Mouse (Mus musculus): ENCODE data around the gene Exoc7. TPM values are rescaled to one million over a fixed set of nuclear protein-coding genes. Genes with fewer than 3 reads are reported as not detected.

Gene Exoc7
- polyA plus RNA-seq, 1 experiment from 2014 or later = 79.4 TPM

- no peak overlapping the region for H3K4me3 ChIP-seq
- H3K9ac ChIP-seq = no peak overlapping the region
- WGBS = 74% methylated on average over 3 of the region's 3 CpGs
- no peaks in the 10 kb centered on the region for H3K9me3 ChIP-seq
- H3K4me2 ChIP-seq = no peak overlapping the region
- H3K27ac ChIP-seq = no peak overlapping the region
- H3K36me3 ChIP-seq = peaks cover 6% of the 10 kb centered on the region
- 0 out of 2 replicates have a peak, but pooled peaks cover 3% of the 10 kb centered on the region for H3K27me3 ChIP-seq
- ATAC-seq (ENCODE audit: insufficient number of reproducible peaks, insufficient read depth, low FRiP score, low TSS enrichment, low read depth) = no peak
- H3K4me1 ChIP-seq = peaks cover 14% of the 10 kb centered on the region
Measured at GRCm38 (mm10) chr11:116309601-116310000, 2.6 kb upstream of the Exoc7 start.

- 79% methylated on average over 12 of the region's 12 CpGs for WGBS
- H3K4me1 ChIP-seq = peaks cover 14% of the 10 kb centered on the region
- no peak for ATAC-seq (ENCODE audit: insufficient number of reproducible peaks, insufficient read depth, low FRiP score, low TSS enrichment, low read depth)
- H3K4me2 ChIP-seq = no peak overlapping the region
- H3K27ac ChIP-seq = no peak overlapping the region
- 0 out of 2 replicates have a peak, but pooled peaks cover 3% of the 10 kb centered on the region for H3K27me3 ChIP-seq
- H3K36me3 ChIP-seq = peaks cover 22% of the 10 kb centered on the region
- no peaks in the 10 kb centered on the region for H3K9me3 ChIP-seq
- no peak overlapping the region for H3K9ac ChIP-seq
- no peak overlapping the region for H3K4me3 ChIP-seq
Measured at GRCm38 (mm10) chr11:116307762-116308531, 914 bp upstream of the Exoc7 start.

- Histone ChIP-seq H3K27ac (0 out of 2 replicates have a peak overlapping the region, but pooled peaks have one; percentile 28), H3K4me2 (peak overlapping the region; percentile 91), H3K4me1 (peaks cover 11% of the 10 kb centered on the region), H3K9ac (peak overlapping the region; percentile 88), H3K36me3 (peaks cover 38% of the 10 kb centered on the region), H3K27me3 (0 out of 2 replicates have a peak, but pooled peaks cover 3% of the 10 kb centered on the region), H3K4me3 (peak overlapping the region; percentile 86), H3K9me3 (no peaks in the 10 kb centered on the region)
- ATAC-seq (ENCODE audit: insufficient number of reproducible peaks, insufficient read depth, low FRiP score, low TSS enrichment, low read depth) = peak; percentile 88
- 2% methylated on average over 51 of the region's 53 CpGs for WGBS
Measured at GRCm38 (mm10) chr11:116306126-116306982, 679 bp downstream of the Exoc7 start.

- no peaks in the 10 kb centered on the region for H3K9me3 ChIP-seq
- peaks cover 48% of the 10 kb centered on the region for H3K36me3 ChIP-seq
- 96% methylated on average over 2 of the region's 2 CpGs for WGBS
- peak overlapping the region; percentile 88; the same call in 1 of the 2 replicates for H3K9ac ChIP-seq
- peak overlapping the region; percentile 86 for H3K4me3 ChIP-seq
- no peak for ATAC-seq (ENCODE audit: insufficient number of reproducible peaks, insufficient read depth, low FRiP score, low TSS enrichment, low read depth)
- no peak overlapping the region for H3K27ac ChIP-seq
- peak overlapping the region; percentile 91 for H3K4me2 ChIP-seq
- 0 out of 2 replicates have a peak, but pooled peaks cover 3% of the 10 kb centered on the region for H3K27me3 ChIP-seq
- peaks cover 11% of the 10 kb centered on the region for H3K4me1 ChIP-seq
Measured at GRCm38 (mm10) chr11:116305423-116305822, 1.6 kb downstream of the Exoc7 start.

GRCm38 (mm10) chr11:116298621-116299020 lies 8.4 kb downstream of the Exoc7 start:
- no peak for ATAC-seq (ENCODE audit: insufficient number of reproducible peaks, insufficient read depth, low FRiP score, low TSS enrichment, low read depth)
- no peak overlapping the region for H3K27ac ChIP-seq
- no peaks in the 10 kb centered on the region for H3K9me3 ChIP-seq
- no peaks in the 10 kb centered on the region for H3K27me3 ChIP-seq
- 0 out of 2 replicates have a peak overlapping the region, but pooled peaks have one; percentile 6 for H3K9ac ChIP-seq
- H3K36me3 ChIP-seq = peaks cover 97% of the 10 kb centered on the region
- WGBS = 93% methylated on average over 6 of the region's 6 CpGs
- no peak overlapping the region for H3K4me2 ChIP-seq
- H3K4me3 ChIP-seq = no peak overlapping the region
- H3K4me1 ChIP-seq = no peaks in the 10 kb centered on the region

GRCm38 (mm10) chr11:116298221-116298620 lies 8.8 kb downstream of the Exoc7 start:
- 89% methylated on average over 11 of the region's 11 CpGs for WGBS
- 0 out of 2 replicates have a peak overlapping the region, but pooled peaks have one; percentile 27 for H3K9ac ChIP-seq
- ATAC-seq (ENCODE audit: insufficient number of reproducible peaks, insufficient read depth, low FRiP score, low TSS enrichment, low read depth) = no peak
- H3K4me3 ChIP-seq = no peak overlapping the region
- no peak overlapping the region for H3K4me2 ChIP-seq
- peaks cover 96% of the 10 kb centered on the region for H3K36me3 ChIP-seq
- no peaks in the 10 kb centered on the region for H3K9me3 ChIP-seq
- H3K4me1 ChIP-seq = no peaks in the 10 kb centered on the region
- no peak overlapping the region for H3K27ac ChIP-seq
- no peaks in the 10 kb centered on the region for H3K27me3 ChIP-seq

GRCm38 (mm10) chr11:116297017-116297416 lies 10.0 kb downstream of the Exoc7 start:
- H3K4me2 ChIP-seq = no peak overlapping the region
- H3K4me1 ChIP-seq = no peaks in the 10 kb centered on the region

GRCm38 (mm10) chr11:116296191-116296734 lies 10.8 kb downstream of the Exoc7 start:
- Histone ChIP-seq H3K4me1 (no peaks in the 10 kb centered on the region), H3K27me3 (no peaks in the 10 kb centered on the region), H3K27ac (no peak overlapping the region), H3K9me3 (no peaks in the 10 kb centered on the region), H3K36me3 (peaks cover 96% of the 10 kb centered on the region), H3K4me2 (no peak overlapping the region), H3K9ac (no peak overlapping the region), H3K4me3 (no peak overlapping the region)
- ATAC-seq (ENCODE audit: insufficient number of reproducible peaks, insufficient read depth, low FRiP score, low TSS enrichment, low read depth) = no peak
- WGBS = 87% methylated on average over 8 of the region's 8 CpGs

More at GRCm38 (mm10) chr11:116297017-116297416, 10.0 kb downstream of the Exoc7 start:
- H3K36me3 ChIP-seq = peaks cover 96% of the 10 kb centered on the region
- H3K9ac ChIP-seq = no peak overlapping the region
- H3K27me3 ChIP-seq = no peaks in the 10 kb centered on the region
- H3K4me3 ChIP-seq = no peak overlapping the region
- WGBS = 76% methylated on average over 3 of the region's 3 CpGs
- H3K27ac ChIP-seq = no peak overlapping the region
- H3K9me3 ChIP-seq = no peaks in the 10 kb centered on the region
- ATAC-seq (ENCODE audit: insufficient number of reproducible peaks, insufficient read depth, low FRiP score, low TSS enrichment, low read depth) = no peak

GRCm38 (mm10) chr11:116294319-116294718 lies 12.7 kb downstream of the Exoc7 start:
- H3K9me3 ChIP-seq = no peaks in the 10 kb centered on the region
- H3K36me3 ChIP-seq = peaks cover 95% of the 10 kb centered on the region
- no peaks in the 10 kb centered on the region for H3K27me3 ChIP-seq
- H3K4me3 ChIP-seq = no peak overlapping the region
- H3K4me1 ChIP-seq = no peaks in the 10 kb centered on the region
- no peak overlapping the region for H3K4me2 ChIP-seq
- H3K9ac ChIP-seq = no peak overlapping the region
- no peak overlapping the region for H3K27ac ChIP-seq
- ATAC-seq (ENCODE audit: insufficient number of reproducible peaks, insufficient read depth, low FRiP score, low TSS enrichment, low read depth) = no peak
- WGBS = 36% methylated on average over 5 of the region's 5 CpGs

GRCm38 (mm10) chr11:116293538-116294137 lies 13.4 kb downstream of the Exoc7 start:
- H3K4me1 ChIP-seq = no peaks in the 10 kb centered on the region
- H3K9me3 ChIP-seq = no peaks in the 10 kb centered on the region
- H3K9ac ChIP-seq = no peak overlapping the region
- H3K27ac ChIP-seq = no peak overlapping the region
- H3K36me3 ChIP-seq = peaks cover 95% of the 10 kb centered on the region
- no peak overlapping the region for H3K4me2 ChIP-seq
- no peak for ATAC-seq (ENCODE audit: insufficient number of reproducible peaks, insufficient read depth, low FRiP score, low TSS enrichment, low read depth)
- no peak overlapping the region for H3K4me3 ChIP-seq
- no peaks in the 10 kb centered on the region for H3K27me3 ChIP-seq
- WGBS = 87% methylated on average over 12 of the region's 12 CpGs

GRCm38 (mm10) chr11:116292401-116292800 lies 14.6 kb downstream of the Exoc7 start:
- H3K4me1 ChIP-seq = no peaks in the 10 kb centered on the region
- H3K27ac ChIP-seq = no peak overlapping the region
- H3K4me2 ChIP-seq = no peak overlapping the region
- H3K36me3 ChIP-seq = peaks cover 97% of the 10 kb centered on the region
- no peak for ATAC-seq (ENCODE audit: insufficient number of reproducible peaks, insufficient read depth, low FRiP score, low TSS enrichment, low read depth)
- 88% methylated on average over 13 of the region's 13 CpGs for WGBS
- H3K9me3 ChIP-seq = no peaks in the 10 kb centered on the region
- H3K4me3 ChIP-seq = no peak overlapping the region
- no peak overlapping the region for H3K9ac ChIP-seq
- no peaks in the 10 kb centered on the region for H3K27me3 ChIP-seq
